ENCODE assay signal across 25 mouse cellular contexts in genomic region chr2:15643864-15644263, GRCm38 (mm10).
"Had no signal": no experiment of that assay in that cellular context is flagged by ENCODE, and none has a peak within 500 bp of the region (broad histone marks: within the 10 kb centered on the region; RNA-seq: fewer than 3 reads in every experiment).

No protein-coding gene starts in this region.

- DNase-seq: kidney, adult 9 months; kidney, postnatal 25 days; layer of hippocampus, adult 9-11 months; liver; lung, adult 18-20 months; lung, postnatal 10 days; lung, postnatal 36 days; right cerebral cortex, adult 18-20 months; right cerebral cortex, postnatal 14 days; right cerebral cortex, postnatal 4 days; thymus, adult 2 months; thymus, postnatal 25 days had no signal

- H3K27ac ChIP-seq: kidney, postnatal 0 days; layer of hippocampus, adult 2 months; limb, embryonic 10.5 days; limb, embryonic 13.5 days; liver, embryonic 12.5 days; liver, embryonic 15.5 days; lung, embryonic 15.5 days; midbrain, embryonic 10.5 days; midbrain, embryonic 15.5 days; neural tube, embryonic 12.5 days; neural tube, embryonic 15.5 days; stomach, postnatal 0 days had no signal

- H3K9me3 ChIP-seq: limb, embryonic 10.5 days; limb, embryonic 13.5 days; liver, embryonic 12.5 days; liver, embryonic 15.5 days; lung, embryonic 15.5 days; megakaryocyte, embryonic 14.5 days; midbrain, embryonic 10.5 days; midbrain, embryonic 15.5 days; neural tube, embryonic 12.5 days; neural tube, embryonic 15.5 days had no signal

- H3K36me3 ChIP-seq: limb, embryonic 10.5 days; limb, embryonic 13.5 days; liver, embryonic 12.5 days; liver, embryonic 15.5 days; lung, embryonic 15.5 days; midbrain, embryonic 10.5 days; midbrain, embryonic 15.5 days; neural tube, embryonic 12.5 days; neural tube, embryonic 15.5 days had no signal

- H3K4me2 ChIP-seq: limb, embryonic 13.5 days; liver, embryonic 12.5 days; liver, embryonic 15.5 days; lung, embryonic 15.5 days; midbrain, embryonic 15.5 days; neural tube, embryonic 12.5 days; neural tube, embryonic 15.5 days had no signal

- H3K9ac ChIP-seq: limb, embryonic 13.5 days; liver, embryonic 12.5 days; liver, embryonic 15.5 days; lung, embryonic 15.5 days; midbrain, embryonic 15.5 days; neural tube, embryonic 12.5 days; neural tube, embryonic 15.5 days had no signal

- H3K4me3 ChIP-seq: layer of hippocampus, adult 2 months; limb, embryonic 10.5 days; limb, embryonic 13.5 days; liver, embryonic 12.5 days; liver, embryonic 15.5 days; lung, embryonic 15.5 days; megakaryocyte, embryonic 14.5 days; midbrain, embryonic 10.5 days; midbrain, embryonic 15.5 days; neural tube, embryonic 12.5 days; neural tube, embryonic 15.5 days had no signal

- ATAC-seq: liver, embryonic 12.5 days; midbrain, embryonic 15.5 days had no signal

- H3K4me1 ChIP-seq: limb, embryonic 10.5 days; limb, embryonic 13.5 days; liver, embryonic 12.5 days; liver, embryonic 15.5 days; lung, embryonic 15.5 days; megakaryocyte, embryonic 14.5 days; midbrain, embryonic 15.5 days; neural tube, embryonic 12.5 days; neural tube, embryonic 15.5 days had no signal

- H3K27me3 ChIP-seq: limb, embryonic 13.5 days; liver, embryonic 12.5 days; liver, embryonic 15.5 days; lung, embryonic 15.5 days; megakaryocyte, embryonic 14.5 days; midbrain, embryonic 15.5 days; neural tube, embryonic 12.5 days; neural tube, embryonic 15.5 days had no signal
